Mouse (Mus musculus): ENCODE results near the gene Zdhhc1. TPM values are rescaled to one million over a fixed set of nuclear protein-coding genes. Genes with fewer than 3 reads are reported as not detected.
A peak's percentile ranks its signal among the peaks of the same experiment; 100 is the strongest.

The Zdhhc1 gene
- total and polyA plus RNA-seq, 2 experiments from 2014 or later = 19.1 to 56.2 TPM

DNA sequence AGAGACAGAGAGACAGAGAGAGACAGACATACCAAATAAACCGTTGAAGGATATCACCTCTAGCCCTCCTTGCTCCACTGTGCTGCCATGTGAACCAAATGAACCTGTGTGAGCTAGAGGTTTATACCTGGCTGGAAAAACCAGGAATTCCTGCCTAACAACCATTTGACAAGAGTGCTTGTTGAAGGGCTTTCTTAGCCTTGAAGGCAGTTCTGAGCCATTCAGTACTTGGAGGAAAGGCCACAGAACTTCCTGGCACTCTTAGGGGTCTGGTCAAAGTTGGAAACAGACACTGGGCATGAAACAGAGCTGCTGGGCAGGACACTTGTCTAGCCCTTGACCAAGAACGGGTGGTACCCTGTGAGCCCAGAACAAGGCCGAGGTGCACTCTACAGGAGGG is 2.1 kb downstream of the Zdhhc1 start:
- DNase-seq (ENCODE audit: low spot score) = no peak
- Histone ChIP-seq H3K4me2 (ENCODE audit: low read depth, low read length) (no peak overlapping the region), H3K4me3 (ENCODE audit: low read depth, low read length) (no peak overlapping the region), H3K9ac (replicated peaks; ENCODE audit: low read depth, low read length) (no peak overlapping the region), H3K4me1 (ENCODE audit: control insufficient read depth, insufficient read depth) (peaks cover 23% of the 10 kb centered on the region), H3K36me3 (replicated peaks; ENCODE audit: control insufficient read depth, insufficient read depth, low read length) (no peaks in the 10 kb centered on the region), H3K27me3 (ENCODE audit: control insufficient read depth, insufficient read depth, low read length) (no peaks in the 10 kb centered on the region), H3K27ac (ENCODE audit: low read depth) (no peak overlapping the region), H3K9me3 (replicated peaks; ENCODE audit: control insufficient read depth, low read length) (no peaks in the 10 kb centered on the region)
- no peak for ATAC-seq (ENCODE audit: insufficient read depth, low read depth)
- 85% methylated on average over 3 of the region's 3 CpGs for WGBS
- TF ChIP-seq EP300 (IDR thresholded peaks at IDR 0.05; ENCODE audit: low read depth) = no peak
- no peak for TF ChIP-seq CTCF (IDR thresholded peaks at IDR 0.05; ENCODE audit: low read depth)

GRCm38 (mm10) chr8:105493495-105493894 is 3.2 kb downstream of the Zdhhc1 start:
- DNase-seq (ENCODE audit: low spot score) = no peak
- H3K27me3 ChIP-seq (ENCODE audit: control insufficient read depth, insufficient read depth, low read length) = no peaks in the 10 kb centered on the region
- H3K36me3 ChIP-seq (replicated peaks; ENCODE audit: control insufficient read depth, insufficient read depth, low read length) = no peaks in the 10 kb centered on the region
- no peak overlapping the region for H3K27ac ChIP-seq (ENCODE audit: low read depth)
- H3K4me1 ChIP-seq (ENCODE audit: control insufficient read depth, insufficient read depth) = peaks cover 23% of the 10 kb centered on the region
- H3K9me3 ChIP-seq (replicated peaks; ENCODE audit: control insufficient read depth, low read length) = no peaks in the 10 kb centered on the region
- no peak overlapping the region for H3K4me3 ChIP-seq (ENCODE audit: low read depth, low read length)
- H3K4me2 ChIP-seq (ENCODE audit: low read depth, low read length) = no peak overlapping the region
- TF ChIP-seq CTCF (IDR thresholded peaks at IDR 0.05; ENCODE audit: low read depth) (no peak), EP300 (IDR thresholded peaks at IDR 0.05; ENCODE audit: low read depth) (no peak)
- H3K9ac ChIP-seq (replicated peaks; ENCODE audit: low read depth, low read length) = no peak overlapping the region
- no peak for ATAC-seq (ENCODE audit: insufficient read depth, low read depth)
- WGBS = 53% methylated on average over 3 of the region's 3 CpGs

DNA sequence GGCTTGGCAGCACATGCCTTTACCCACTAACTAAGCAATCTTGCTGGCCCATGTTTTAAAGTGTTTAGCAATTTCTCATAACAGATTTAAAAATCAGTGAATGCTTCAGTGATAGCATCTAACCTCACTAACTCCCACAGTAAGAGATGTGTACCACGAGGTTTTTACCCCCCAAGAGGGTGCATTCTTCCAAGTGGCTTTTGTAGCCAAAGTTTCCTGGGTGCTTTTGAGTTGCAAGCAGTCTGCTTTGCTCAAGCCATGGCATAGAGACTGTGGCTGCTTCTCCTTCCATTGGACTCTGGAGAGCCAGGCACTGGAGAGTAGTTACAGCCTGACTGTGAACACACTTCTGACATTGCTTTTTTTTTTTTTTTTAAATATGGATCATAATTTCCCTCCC is 7.4 kb downstream of the Zdhhc1 start:
- peaks cover 5% of the 10 kb centered on the region; the same call in 1 of the 2 replicates for H3K36me3 ChIP-seq (replicated peaks; ENCODE audit: control insufficient read depth, insufficient read depth, low read length)
- H3K27ac ChIP-seq (ENCODE audit: low read depth) = no peak overlapping the region
- WGBS = 34% methylated on average over 1 of the region's 1 CpGs
- no peak for ATAC-seq (ENCODE audit: insufficient read depth, low read depth)
- no peak for TF ChIP-seq CTCF (IDR thresholded peaks at IDR 0.05; ENCODE audit: low read depth)
- TF ChIP-seq EP300 (IDR thresholded peaks at IDR 0.05; ENCODE audit: low read depth) = no peak
- H3K9me3 ChIP-seq (replicated peaks; ENCODE audit: control insufficient read depth, low read length) = no peaks in the 10 kb centered on the region
- no peak overlapping the region for H3K4me3 ChIP-seq (ENCODE audit: low read depth, low read length)
- H3K27me3 ChIP-seq (ENCODE audit: control insufficient read depth, insufficient read depth, low read length) = no peaks in the 10 kb centered on the region
- peaks cover 12% of the 10 kb centered on the region; the same call in 1 of the 2 replicates for H3K4me1 ChIP-seq (ENCODE audit: control insufficient read depth, insufficient read depth)
- no peak overlapping the region for H3K9ac ChIP-seq (replicated peaks; ENCODE audit: low read depth, low read length)
- no peak for DNase-seq (ENCODE audit: low spot score)
- no peak overlapping the region for H3K4me2 ChIP-seq (ENCODE audit: low read depth, low read length)

DNA sequence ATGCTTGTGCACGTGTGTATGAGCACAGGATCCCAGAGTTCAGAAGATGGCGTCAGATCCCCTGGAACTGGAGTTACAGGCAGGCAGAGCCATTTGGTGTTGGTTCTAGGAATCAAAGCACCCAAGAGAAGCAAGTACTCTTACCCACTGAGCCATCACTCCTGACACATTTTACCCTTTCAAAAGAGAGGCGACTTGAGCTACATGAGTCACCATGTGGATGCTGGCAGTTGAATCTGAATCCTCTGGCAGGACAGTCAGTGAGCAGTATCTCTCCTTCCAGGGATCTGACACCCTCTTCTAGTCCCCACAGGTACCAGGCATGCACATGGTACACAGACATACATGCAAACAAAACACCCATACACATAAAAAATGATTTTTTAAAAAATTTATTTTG is 8.6 kb downstream of the Zdhhc1 start:
- Histone ChIP-seq H3K4me2 (ENCODE audit: low read depth, low read length) (no peak overlapping the region), H3K9me3 (replicated peaks; ENCODE audit: control insufficient read depth, low read length) (no peaks in the 10 kb centered on the region), H3K4me3 (ENCODE audit: low read depth, low read length) (no peak overlapping the region), H3K4me1 (ENCODE audit: control insufficient read depth, insufficient read depth) (peaks cover 12% of the 10 kb centered on the region; the same call in 1 of the 2 replicates), H3K27ac (ENCODE audit: low read depth) (no peak overlapping the region), H3K9ac (replicated peaks; ENCODE audit: low read depth, low read length) (no peak overlapping the region), H3K36me3 (replicated peaks; ENCODE audit: control insufficient read depth, insufficient read depth, low read length) (peaks cover 5% of the 10 kb centered on the region; the same call in 1 of the 2 replicates), H3K27me3 (ENCODE audit: control insufficient read depth, insufficient read depth, low read length) (no peaks in the 10 kb centered on the region)
- TF ChIP-seq EP300 (IDR thresholded peaks at IDR 0.05; ENCODE audit: low read depth) (no peak), CTCF (IDR thresholded peaks at IDR 0.05; ENCODE audit: low read depth) (no peak)
- WGBS = 67% methylated on average over 3 of the region's 3 CpGs
- ATAC-seq (ENCODE audit: insufficient read depth, low read depth) (no peak), DNase-seq (ENCODE audit: low spot score) (no peak)

DNA sequence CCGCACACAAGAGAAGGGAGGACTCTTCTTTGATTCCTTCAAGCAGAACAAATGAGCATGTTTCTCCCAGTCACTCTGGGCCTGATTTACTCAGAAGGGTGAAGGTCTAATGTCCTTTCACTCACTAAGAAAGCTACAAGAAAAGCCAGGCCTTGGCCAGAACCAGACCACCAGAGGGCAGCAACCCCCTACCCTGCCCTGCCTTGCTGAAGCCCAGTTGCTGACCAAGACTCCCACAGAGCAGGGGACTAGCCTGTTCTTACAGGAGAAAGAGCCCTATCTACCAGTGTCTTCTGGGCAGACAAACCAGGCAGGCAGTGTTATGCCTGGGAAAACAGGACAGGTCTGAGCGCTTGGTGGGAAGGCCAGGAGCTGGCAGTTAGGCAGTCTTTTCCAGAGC is 12.3 kb downstream of the Zdhhc1 start:
- Histone ChIP-seq H3K27me3 (ENCODE audit: control insufficient read depth, insufficient read depth, low read length) (no peaks in the 10 kb centered on the region), H3K27ac (ENCODE audit: low read depth) (no peak overlapping the region), H3K9me3 (replicated peaks; ENCODE audit: control insufficient read depth, low read length) (no peaks in the 10 kb centered on the region), H3K4me1 (ENCODE audit: control insufficient read depth, insufficient read depth) (no peaks in the 10 kb centered on the region), H3K36me3 (replicated peaks; ENCODE audit: control insufficient read depth, insufficient read depth, low read length) (peaks cover 16% of the 10 kb centered on the region), H3K9ac (replicated peaks; ENCODE audit: low read depth, low read length) (no peak overlapping the region), H3K4me3 (ENCODE audit: low read depth, low read length) (no peak overlapping the region), H3K4me2 (ENCODE audit: low read depth, low read length) (no peak overlapping the region)
- 34% methylated on average over 2 of the region's 2 CpGs for WGBS
- no peak for DNase-seq (ENCODE audit: low spot score)
- TF ChIP-seq CTCF (IDR thresholded peaks at IDR 0.05; ENCODE audit: low read depth) (peak; percentile 65), EP300 (IDR thresholded peaks at IDR 0.05; ENCODE audit: low read depth) (no peak)
- no peak for ATAC-seq (ENCODE audit: insufficient read depth, low read depth)

- Histone ChIP-seq H3K9ac (replicated peaks; ENCODE audit: low read depth, low read length) (no peak overlapping the region), H3K9me3 (replicated peaks; ENCODE audit: control insufficient read depth, low read length) (no peaks in the 10 kb centered on the region), H3K27ac (ENCODE audit: low read depth) (no peak overlapping the region), H3K27me3 (ENCODE audit: control insufficient read depth, insufficient read depth, low read length) (no peaks in the 10 kb centered on the region), H3K4me2 (ENCODE audit: low read depth, low read length) (no peak overlapping the region), H3K36me3 (replicated peaks; ENCODE audit: control insufficient read depth, insufficient read depth, low read length) (peaks cover 19% of the 10 kb centered on the region), H3K4me3 (ENCODE audit: low read depth, low read length) (no peak overlapping the region), H3K4me1 (ENCODE audit: control insufficient read depth, insufficient read depth) (no peaks in the 10 kb centered on the region)
- ATAC-seq (ENCODE audit: insufficient read depth, low read depth) = no peak
- DNase-seq (ENCODE audit: low spot score) = no peak
- WGBS = 54% methylated on average over 3 of the region's 3 CpGs
- TF ChIP-seq CTCF (IDR thresholded peaks at IDR 0.05; ENCODE audit: low read depth) = no peak
- no peak for TF ChIP-seq EP300 (IDR thresholded peaks at IDR 0.05; ENCODE audit: low read depth)
Observed at GRCm38 (mm10) chr8:105484030-105484368, 12.7 kb downstream of the Zdhhc1 start.
